Mouse (Mus musculus): Measurements from ENCODE around the gene Foxb2.
"Not testable (repeated sequence)": the region's sequence is repeated elsewhere in the genome, so short reads cannot be mapped to it uniquely, and the experiment has no call there.

Foxb2 gene

DNA sequence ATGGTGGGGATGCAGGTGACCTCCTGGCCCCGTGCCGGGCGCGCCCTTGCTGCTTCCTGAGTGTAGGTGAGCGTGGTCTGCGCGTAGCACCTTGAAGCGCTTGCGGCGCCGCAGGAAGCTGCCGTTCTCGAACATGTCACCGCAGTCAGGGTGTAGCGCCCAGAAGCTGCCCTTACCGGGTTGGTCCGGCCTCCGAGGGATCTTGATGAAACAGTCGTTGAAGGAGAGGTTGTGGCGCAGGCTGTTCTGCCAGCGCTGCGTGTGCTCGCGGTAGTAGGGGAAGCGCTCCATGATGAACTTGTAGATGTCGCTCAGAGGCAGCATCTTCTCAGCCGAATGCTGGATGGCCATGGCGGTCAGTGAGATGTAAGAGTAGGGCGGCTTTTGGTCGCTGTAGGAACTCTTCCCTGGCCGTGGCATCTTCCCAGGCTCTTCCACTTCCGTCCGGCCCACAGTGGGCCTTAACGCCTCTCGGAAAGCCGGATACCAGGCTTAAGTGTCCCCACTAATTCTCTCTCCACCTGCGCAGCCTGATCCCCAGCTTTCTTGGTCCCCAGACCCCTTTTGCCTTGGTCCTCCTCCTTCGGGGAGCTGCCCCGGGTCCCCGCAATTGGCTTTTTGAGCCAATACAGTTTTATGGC, at the start of gene Foxb2:
Gene Foxb2, minus strand, starts transcription at position 585 of the 641 bp plus-strand sequence.
- peak; percentile 12 for DNase-seq

DNA sequence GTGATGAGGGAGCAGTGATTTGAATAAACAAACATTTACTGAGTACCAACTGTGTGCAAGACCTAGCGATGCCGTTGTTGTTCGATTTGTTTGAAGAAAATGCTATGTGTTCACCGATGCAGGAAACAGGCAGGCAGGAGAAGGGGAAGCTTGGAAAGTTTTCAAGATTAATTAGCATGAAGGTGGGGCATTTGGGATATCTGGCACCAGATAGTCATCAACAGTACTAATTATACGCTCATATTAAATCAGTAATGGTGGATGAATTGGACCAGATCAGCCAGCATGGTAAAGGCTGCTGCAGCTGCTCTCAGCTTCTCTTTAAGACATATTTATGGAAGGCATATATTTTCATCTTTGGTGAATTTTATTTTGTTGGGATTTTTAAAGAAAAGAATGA, 37.9 kb upstream of the Foxb2 start:
- no peak for DNase-seq

- no peak for DNase-seq
These were observed 29.5 kb upstream of the Foxb2 start for GRCm38 (mm10) chr19:16903106-16903505.

GRCm38 (mm10) chr19:16899716-16900115, 26.1 kb upstream of the Foxb2 start:
- DNase-seq = no peak

DNA sequence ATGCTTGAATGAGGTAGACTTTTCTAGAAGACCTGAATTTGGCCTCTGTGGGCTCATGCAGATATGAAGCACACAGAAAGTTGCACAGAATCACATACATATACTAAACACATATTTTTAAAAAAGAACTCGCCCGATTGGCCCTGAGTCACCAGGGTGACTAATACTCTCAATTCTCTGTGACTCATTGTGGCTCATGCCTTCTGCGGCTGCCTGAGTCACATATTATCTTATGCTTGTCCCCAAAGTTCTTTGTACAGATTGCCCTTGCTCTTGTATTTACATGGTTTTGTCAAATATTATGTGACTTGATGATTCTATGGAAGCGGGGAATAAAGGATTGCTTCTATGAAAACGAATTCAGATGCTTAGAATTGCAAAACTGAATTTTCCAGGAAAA, 25.0 kb upstream of the Foxb2 start:
- no peak for DNase-seq

- DNase-seq = no peak
These were observed 2.8 kb upstream of the Foxb2 start for GRCm38 (mm10) chr19:16876458-16876770.

GRCm38 (mm10) chr19:16875631-16876457, 2.2 kb upstream of the Foxb2 start:
- DNase-seq = no peak

DNA sequence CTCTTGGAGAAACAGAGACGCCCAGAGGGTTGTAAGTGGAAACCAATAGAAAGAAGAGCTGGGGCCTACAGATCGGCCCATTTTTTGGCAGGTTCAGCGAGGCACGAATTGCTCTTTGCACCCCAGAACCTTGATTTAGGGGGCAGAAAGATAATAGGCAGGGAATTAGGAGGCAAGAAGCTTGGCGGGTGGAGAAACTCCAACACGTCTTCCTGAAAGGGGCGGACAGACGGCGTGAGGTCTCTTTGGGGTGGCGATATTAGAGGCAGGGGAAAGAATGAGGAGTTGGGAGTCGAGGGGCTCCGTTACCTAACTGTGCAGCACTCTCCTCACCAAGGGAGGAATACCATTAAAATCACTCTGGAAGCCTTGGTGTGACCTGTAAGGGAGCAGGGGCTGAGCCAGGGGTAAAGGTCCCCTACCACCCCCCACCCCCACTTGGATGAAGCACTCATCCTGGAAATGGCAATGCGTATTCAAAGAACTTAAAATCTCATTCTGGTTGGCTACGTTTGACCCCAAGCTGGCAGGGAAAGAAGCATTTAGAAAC, 1.5 kb upstream of the Foxb2 start:
- DNase-seq = no peak

DNA sequence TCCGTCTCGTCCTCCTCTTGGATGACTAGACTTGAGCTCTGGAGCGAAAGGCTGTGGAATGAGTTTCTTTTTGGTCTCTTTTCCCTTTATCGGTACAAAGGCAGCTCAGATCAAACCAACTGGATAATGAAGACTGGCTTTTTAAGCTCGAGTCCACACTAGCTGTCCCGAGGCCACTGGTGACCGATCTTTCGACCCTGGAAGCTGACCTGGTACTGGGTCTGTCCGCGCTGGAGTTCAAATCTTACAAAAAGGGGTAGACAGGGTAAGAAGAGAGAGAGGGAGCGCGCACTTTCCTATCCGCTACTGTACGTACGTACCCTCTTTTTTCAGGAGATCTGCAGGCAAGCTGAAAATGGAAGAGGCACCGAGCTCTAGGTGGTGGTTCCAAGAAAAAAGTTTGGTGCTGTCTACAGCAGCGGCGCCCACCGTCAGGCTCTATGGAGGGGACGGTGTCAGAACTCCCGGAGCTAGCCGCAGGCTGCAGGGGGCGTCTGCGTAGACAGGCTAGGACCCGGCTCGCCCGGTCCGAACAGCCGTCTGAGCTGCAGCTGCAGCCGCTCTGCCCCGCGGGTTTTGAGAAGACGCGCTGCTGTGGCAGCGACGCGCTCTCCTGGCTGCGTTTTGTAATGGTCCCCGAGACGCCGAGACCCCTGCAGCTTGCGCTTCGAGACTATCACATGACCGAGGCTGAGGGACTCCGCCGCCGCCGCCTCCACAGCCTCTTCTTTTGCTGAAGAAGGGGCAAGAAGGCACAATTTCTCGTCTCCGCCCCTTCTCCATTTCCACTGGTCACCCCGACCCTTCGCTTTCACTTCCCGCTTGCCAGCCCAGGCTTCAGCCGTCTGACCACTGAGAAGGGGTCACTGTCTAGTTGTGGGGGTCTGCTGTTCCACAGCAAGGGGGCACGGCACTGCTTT, 597 bp upstream of the Foxb2 start:
- peak; percentile 13 for DNase-seq

- peak; percentile 25 for DNase-seq
These were observed 1.0 kb downstream of the Foxb2 start for GRCm38 (mm10) chr19:16872331-16873180.

DNA sequence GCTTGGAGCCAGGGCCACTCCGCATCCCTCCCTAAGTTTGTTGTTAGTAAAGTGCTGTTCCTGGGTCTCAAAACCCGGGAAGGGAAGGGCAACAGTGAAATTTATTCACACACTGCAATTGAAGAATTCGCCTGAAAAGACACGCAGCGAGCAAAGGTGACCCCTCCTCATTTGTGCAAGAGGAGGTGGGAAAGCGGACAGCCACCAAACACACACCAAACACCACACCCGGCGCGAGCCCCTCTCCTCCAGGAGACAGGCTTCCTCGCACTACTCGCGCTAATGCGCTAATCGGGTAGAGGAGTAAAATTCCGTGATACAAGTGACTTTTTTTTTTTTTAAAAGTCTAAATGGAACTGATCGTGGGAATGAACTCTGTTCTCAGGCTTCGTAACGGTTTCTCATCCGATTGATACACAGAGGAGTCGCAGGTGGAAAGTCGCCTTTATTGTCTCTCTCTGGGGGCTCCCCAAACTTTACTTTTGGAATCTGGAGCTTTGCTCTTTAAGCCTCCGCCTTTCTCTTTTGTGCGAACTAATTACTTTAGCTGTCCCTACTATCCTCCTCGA, 2.3 kb downstream of the Foxb2 start:
- DNase-seq = no peak

DNA sequence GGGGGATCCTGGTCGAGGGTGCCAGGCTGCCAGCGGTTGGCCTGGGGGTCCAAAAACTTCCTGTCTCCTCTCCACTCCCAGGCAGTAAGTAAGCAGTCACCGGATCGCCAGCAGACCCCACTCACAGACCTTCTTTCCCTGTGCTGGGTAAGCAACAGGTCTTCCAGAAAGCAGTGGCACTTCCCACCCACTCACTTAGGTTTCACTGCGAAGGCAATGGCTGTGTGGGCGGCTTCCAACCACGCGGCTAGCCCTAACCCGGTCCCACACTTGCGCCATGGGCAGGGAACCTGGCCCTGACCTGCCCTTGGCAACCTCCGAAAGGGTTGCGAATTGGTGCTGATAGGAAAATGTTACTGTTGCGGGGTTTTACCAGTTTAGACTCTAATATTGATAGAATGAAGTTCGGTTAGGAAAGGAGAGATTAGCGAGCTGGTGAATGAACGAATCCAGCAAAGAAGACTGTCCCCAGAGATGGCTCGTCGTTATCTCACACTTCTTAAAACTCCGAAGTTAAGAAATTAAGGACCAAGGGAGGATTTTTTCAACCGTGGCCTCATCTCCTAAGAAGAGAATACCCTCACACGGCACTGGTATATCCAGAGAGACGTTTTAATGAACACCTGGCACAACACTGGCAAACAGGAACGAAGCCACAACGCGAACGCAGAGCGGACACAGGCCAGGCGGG, 3.0 kb downstream of the Foxb2 start:
- DNase-seq = no peak

GRCm38 (mm10) chr19:16868534-16868933, 5.1 kb downstream of the Foxb2 start:
- peak; percentile 34 for DNase-seq

DNA sequence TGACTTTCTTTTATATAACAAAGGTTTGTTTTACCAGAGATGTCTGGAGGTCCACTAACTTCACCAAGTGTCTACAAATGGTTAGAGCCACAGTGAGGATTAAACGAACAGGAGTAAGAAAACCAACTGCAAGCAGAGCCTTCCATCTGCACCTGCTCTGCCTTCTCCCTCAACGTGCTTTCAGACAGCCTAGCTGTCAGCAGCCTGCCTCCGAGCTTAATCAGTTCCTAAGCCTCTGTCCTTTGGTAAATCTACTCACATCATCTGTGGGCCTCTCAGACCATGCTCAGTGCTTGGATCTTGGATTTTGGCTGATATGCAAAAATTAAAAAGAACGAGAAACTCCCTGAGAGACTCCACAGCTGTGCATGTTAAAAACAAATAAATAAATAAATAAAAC, 15.0 kb downstream of the Foxb2 start:
- no peak for DNase-seq

- no peak for DNase-seq
These were observed 16.9 kb downstream of the Foxb2 start for GRCm38 (mm10) chr19:16856752-16857151.

DNA sequence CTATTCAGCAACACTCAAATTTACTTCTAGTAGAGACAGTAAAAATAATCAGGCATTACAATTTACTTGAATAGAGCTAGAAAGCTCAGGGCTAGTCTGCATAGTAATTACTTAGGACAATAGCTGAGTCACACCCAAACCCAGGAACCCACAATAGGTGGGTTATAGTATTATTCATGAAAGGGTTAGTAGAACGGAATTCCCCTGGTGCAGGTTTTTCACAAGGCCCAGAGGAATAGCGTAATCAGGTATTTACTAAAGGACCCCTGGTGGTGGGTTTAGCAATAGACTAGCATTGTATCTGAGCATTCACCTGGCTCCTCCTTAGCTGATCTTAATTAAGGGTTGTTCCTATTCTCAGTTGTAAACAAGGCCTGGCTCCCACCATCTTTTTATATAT, 29.5 kb downstream of the Foxb2 start:
- DNase-seq = not testable (repeated sequence)

DNA sequence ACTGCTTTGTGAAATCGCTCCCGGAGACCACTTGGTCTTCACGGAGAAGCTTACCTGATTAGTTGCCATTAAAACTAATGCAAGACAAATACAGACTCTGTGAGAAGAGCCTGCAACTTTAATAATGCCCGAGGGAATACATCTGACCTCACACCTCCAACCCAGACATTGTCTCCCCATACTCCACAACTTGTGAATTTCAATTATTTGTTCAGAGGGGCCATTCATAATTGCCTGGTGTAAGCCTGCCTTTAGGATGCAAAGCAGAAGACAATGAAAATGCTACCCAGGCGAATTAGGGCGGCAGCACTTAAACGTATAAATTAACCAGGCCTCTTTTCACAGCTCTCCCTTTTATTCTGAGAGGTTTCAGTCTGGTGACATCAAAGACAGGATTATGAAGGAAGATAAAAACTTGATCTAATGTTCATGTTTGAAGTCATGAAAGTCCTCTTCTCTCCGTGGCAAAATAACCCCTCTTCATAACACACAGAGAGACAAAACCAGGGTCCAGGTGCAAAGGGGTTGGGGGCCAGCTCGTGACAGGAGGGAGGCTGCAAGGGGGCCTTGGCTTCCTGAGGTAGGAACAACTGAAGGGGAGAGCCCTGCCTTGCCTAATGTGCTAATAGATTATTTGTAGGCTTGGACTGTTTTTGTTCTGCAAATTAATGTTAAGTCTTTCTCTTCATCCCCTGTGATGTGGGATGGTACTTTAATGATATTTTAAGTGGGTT, 31.9 kb downstream of the Foxb2 start:
- no peak for DNase-seq

GRCm38 (mm10) chr19:16841001-16841400, 32.6 kb downstream of the Foxb2 start:
- no peak for DNase-seq

- DNase-seq = no peak
These were observed 45.9 kb downstream of the Foxb2 start for GRCm38 (mm10) chr19:16827657-16828056.

- no peak for DNase-seq
These were observed 48.4 kb downstream of the Foxb2 start for GRCm38 (mm10) chr19:16825228-16825627.

All from right cerebral cortex, postnatal 4 days (tissue).